Mouse (Mus musculus) stomach, embryonic 16.5 days (tissue): ENCODE measurements at regions not wholly inside any gene's neighbourhood (a gene's known extent, or its start where the extent isn't known, plus 50 kb on each side); places are given as distances from the start of the nearest gene placed in this dataset.
"Not testable (repeated sequence)": the region's sequence is repeated elsewhere in the genome, so short reads cannot be mapped to it uniquely, and the experiment has no call there.

Experiments used
- ATAC-seq: fragments of 200-750 bp; cut with Nextera tagmentation; 2 replicates; pipeline ENCODE4 v1.8.0; 2017; ENCODE audit warnings: moderate number of reproducible peaks, moderate TSS enrichment; ENCODE audit not compliant: insufficient read depth, low FRiP score
- H3K27ac ChIP-seq: fragments of 300-500 bp; sonication (generic); 2 replicates; pipeline ENCODE4 v1.5.1; 2014; ENCODE audit warnings: low read length
- H3K27me3 ChIP-seq: fragments of 300-500 bp; sonication (generic); 2 replicates; pipeline ENCODE4 v1.6.1; 2014; ENCODE audit warnings: low read length, control low read depth, mixed read lengths; ENCODE audit not compliant: control insufficient read depth, insufficient read depth
- H3K36me3 ChIP-seq: fragments of 300-500 bp; sonication (generic); 2 replicates; pipeline ENCODE4 v1.6.1; 2014; ENCODE audit warnings: low read length; ENCODE audit not compliant: control insufficient read depth, insufficient read depth
- H3K4me1 ChIP-seq: fragments of 300-500 bp; sonication (generic); 2 replicates; pipeline ENCODE4 v1.6.1; 2014; ENCODE audit warnings: low read length, control low read depth, mixed read lengths; ENCODE audit not compliant: control insufficient read depth, insufficient read depth
- H3K4me2 ChIP-seq: fragments of 300-500 bp; sonication (generic); 2 replicates; pipeline ENCODE4 v1.6.1; 2014; ENCODE audit warnings: low read depth, low read length, mixed read lengths
- H3K4me3 ChIP-seq: fragments of 300-500 bp; sonication (generic); replicated peaks from 2 replicates; pipeline ENCODE4 v1.5.1; 2014; ENCODE audit warnings: mild to moderate bottlenecking, low read length
- H3K9ac ChIP-seq: fragments of 300-500 bp; sonication (generic); 2 replicates; pipeline ENCODE4 v1.6.1; 2014; ENCODE audit warnings: low read length
- H3K9me3 ChIP-seq: fragments of 300-500 bp; sonication (generic); replicated peaks from 2 replicates; pipeline ENCODE4 v1.6.1; 2016; ENCODE audit warnings: low read length, control low read depth; ENCODE audit not compliant: control insufficient read depth
- WGBS: fragments of 180-500 bp; shearing (Covaris S2); extraction: QIAGEN DNeasy Blood & Tissue Kit; methylation state at CpG from one replicate; pipeline ENCODE4 v1.1.7; 2014; 5-methylcytosine and 5-hydroxymethylcytosine counted together

DNA sequence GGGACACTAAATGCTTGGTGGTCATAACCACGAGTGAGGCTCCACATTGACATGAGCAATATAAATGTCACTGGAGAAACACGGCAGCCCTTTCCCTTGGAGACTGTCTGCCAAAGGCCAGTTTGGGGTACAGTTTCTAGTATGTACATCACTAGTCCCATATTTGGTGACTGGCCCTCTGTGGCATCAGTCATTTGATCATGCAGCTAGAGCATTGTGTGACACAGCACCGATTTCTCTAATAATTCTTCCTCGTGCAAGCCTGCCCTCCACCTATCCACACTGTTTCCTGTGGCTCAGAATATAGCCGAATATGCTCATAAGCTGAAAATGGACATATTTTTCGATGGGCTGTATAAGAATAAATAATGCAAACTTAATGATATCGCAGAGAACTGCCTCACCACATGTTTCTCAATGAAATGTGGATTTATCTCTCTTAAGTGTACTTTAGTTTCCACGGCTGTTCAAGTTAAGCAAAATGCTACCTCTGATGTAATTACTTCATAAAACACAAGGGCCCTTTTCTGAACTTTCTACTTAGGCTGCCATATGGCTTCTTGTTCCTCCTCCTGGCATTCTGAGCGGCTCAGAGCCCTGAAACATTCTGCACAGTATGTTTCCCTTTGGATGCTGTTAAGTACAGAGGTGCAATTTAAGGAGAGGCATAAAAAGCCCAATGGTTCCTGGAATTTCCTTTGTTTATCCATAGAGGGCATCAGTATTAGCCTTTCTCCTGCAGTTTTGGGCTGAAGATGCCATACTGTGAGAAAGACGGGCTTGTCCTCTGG, 97.7 kb upstream of the Pou6f2 start:
- Histone ChIP-seq H3K9me3 (no peaks in the 10 kb centered on the region), H3K4me1 (no peaks in the 10 kb centered on the region), H3K36me3 (no peaks in the 10 kb centered on the region), H3K9ac (no peak overlapping the region), H3K27me3 (no peaks in the 10 kb centered on the region), H3K4me2 (no peak overlapping the region), H3K4me3 (no peak overlapping the region), H3K27ac (no peak overlapping the region)
- ATAC-seq = no peak
- WGBS = 61% methylated on average over 10 of the region's 10 CpGs

- not testable (repeated sequence) for ATAC-seq, H3K9ac ChIP-seq, H3K27ac ChIP-seq, H3K36me3 ChIP-seq, H3K4me1 ChIP-seq, H3K4me2 ChIP-seq, H3K9me3 ChIP-seq, H3K27me3 ChIP-seq, H3K4me3 ChIP-seq
- 39% methylated on average over 4 of the region's 4 CpGs for WGBS
Measured at GRCm38 (mm10) chr13:18485785-18486184, 88.3 kb upstream of the Pou6f2 start.

DNA sequence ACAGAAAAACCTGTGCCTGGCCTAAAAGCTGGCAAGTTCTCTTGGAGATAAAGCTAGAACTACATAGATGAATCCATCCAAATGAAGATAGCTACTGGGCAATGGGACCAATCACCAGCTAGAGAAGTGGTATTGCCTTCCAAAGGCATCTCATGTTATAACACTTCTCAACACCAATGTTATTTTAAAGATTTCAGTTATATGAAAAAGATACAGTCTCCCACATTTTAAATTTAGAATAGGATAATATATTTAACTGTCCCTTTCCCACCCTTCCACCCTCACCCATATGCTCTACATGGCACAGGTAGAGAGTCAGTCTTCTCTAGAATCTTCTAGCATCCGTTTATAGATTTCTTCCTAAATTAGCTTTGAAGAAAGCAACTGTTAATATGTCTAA, 87.6 kb upstream of the Pou6f2 start:
- Histone ChIP-seq H3K27ac (no peak overlapping the region), H3K36me3 (no peaks in the 10 kb centered on the region), H3K9me3 (no peaks in the 10 kb centered on the region), H3K4me3 (no peak overlapping the region), H3K4me2 (no peak overlapping the region), H3K4me1 (no peaks in the 10 kb centered on the region), H3K9ac (no peak overlapping the region), H3K27me3 (no peaks in the 10 kb centered on the region)
- WGBS = 65% methylated on average over 1 of the region's 1 CpGs
- no peak for ATAC-seq

- no peaks in the 10 kb centered on the region for H3K9me3 ChIP-seq
Measured at GRCm38 (mm10) chr13:18476311-18476710, 78.8 kb upstream of the Pou6f2 start.

GRCm38 (mm10) chr13:18471534-18471933, 74.0 kb upstream of the Pou6f2 start:
- no peak for ATAC-seq
- 68% methylated on average over 1 of the region's 1 CpGs for WGBS
- H3K27ac ChIP-seq = no peak overlapping the region
- no peak overlapping the region for H3K9ac ChIP-seq
- H3K27me3 ChIP-seq = no peaks in the 10 kb centered on the region
- H3K4me1 ChIP-seq = no peaks in the 10 kb centered on the region
- H3K9me3 ChIP-seq = no peaks in the 10 kb centered on the region
- H3K4me2 ChIP-seq = no peak overlapping the region
- H3K36me3 ChIP-seq = no peaks in the 10 kb centered on the region
- H3K4me3 ChIP-seq = no peak overlapping the region

More at GRCm38 (mm10) chr13:18476311-18476710, 78.8 kb upstream of the Pou6f2 start:
- H3K4me1 ChIP-seq = no peaks in the 10 kb centered on the region
- no peak for ATAC-seq
- H3K36me3 ChIP-seq = no peaks in the 10 kb centered on the region
- H3K4me3 ChIP-seq = no peak overlapping the region
- no peaks in the 10 kb centered on the region for H3K27me3 ChIP-seq
- H3K9ac ChIP-seq = no peak overlapping the region
- no peak overlapping the region for H3K27ac ChIP-seq
- H3K4me2 ChIP-seq = no peak overlapping the region

GRCm38 (mm10) chr13:18465921-18466320, 68.4 kb upstream of the Pou6f2 start:
- Histone ChIP-seq H3K4me1 (no peaks in the 10 kb centered on the region), H3K9me3 (no peaks in the 10 kb centered on the region), H3K4me3 (no peak overlapping the region), H3K27ac (no peak overlapping the region), H3K36me3 (no peaks in the 10 kb centered on the region), H3K9ac (no peak overlapping the region), H3K4me2 (no peak overlapping the region), H3K27me3 (no peaks in the 10 kb centered on the region)
- 50% methylated on average over 7 of the region's 7 CpGs for WGBS
- peak; percentile 37; the same call in 1 of the 2 replicates for ATAC-seq

DNA sequence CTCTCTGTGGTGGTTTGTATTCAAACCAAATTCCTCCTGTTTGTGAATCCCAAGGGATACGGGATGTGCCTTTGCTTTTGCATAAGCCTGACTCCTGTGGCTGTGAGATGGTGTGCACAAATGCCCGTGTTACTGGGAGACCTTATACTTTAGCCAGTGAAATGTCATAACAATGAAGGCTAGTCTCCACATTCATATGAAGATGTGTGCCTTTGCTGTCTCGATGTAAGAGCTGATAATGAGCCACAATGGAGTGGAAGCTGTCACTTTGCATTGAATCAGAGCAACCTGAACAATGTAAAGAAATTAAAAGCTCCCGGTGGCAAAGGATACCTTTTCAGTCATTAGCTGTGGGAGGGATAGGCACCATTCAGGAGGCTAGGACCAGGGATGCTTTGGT, 64.7 kb upstream of the Pou6f2 start:
- 57% methylated on average over 4 of the region's 4 CpGs for WGBS
- Histone ChIP-seq H3K9ac (no peak overlapping the region), H3K36me3 (no peaks in the 10 kb centered on the region), H3K4me3 (no peak overlapping the region), H3K27me3 (no peaks in the 10 kb centered on the region), H3K4me2 (no peak overlapping the region), H3K4me1 (no peaks in the 10 kb centered on the region), H3K9me3 (no peaks in the 10 kb centered on the region), H3K27ac (no peak overlapping the region)
- ATAC-seq = no peak

- Histone ChIP-seq H3K4me3 (no peak overlapping the region), H3K9me3 (no peaks in the 10 kb centered on the region), H3K4me1 (no peaks in the 10 kb centered on the region), H3K4me2 (no peak overlapping the region), H3K27ac (no peak overlapping the region), H3K9ac (no peak overlapping the region), H3K27me3 (no peaks in the 10 kb centered on the region), H3K36me3 (no peaks in the 10 kb centered on the region)
- ATAC-seq = no peak
- WGBS = 42% methylated on average over 14 of the region's 14 CpGs
Measured at GRCm38 (mm10) chr13:18457337-18458236, 60.1 kb upstream of the Pou6f2 start.
